Mouse (Mus musculus): ENCODE measurements around the gene Zfyve21.

DNA sequence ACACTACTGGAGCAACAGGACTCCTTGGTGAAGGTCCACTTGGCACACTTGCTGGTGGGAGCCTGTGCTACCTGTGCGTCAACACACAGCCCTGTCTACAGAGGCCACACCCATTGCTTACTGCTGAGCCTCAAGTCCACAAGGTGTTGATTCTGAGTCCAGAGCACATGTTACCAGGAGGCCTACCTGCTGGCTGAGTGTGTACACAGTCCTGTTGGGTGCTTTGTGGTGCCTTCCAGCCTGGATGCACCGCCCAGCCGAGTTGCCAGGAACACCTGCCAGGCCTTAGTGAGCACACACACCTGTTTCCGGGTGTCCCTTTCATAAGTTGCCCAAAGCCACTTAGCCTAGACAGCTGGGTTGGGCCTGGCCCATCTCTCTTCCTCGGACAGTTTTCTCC lies 10.4 kb upstream of the Zfyve21 start:
- TF ChIP-seq POLR2A (IDR thresholded peaks at IDR 0.05; ENCODE audit: extremely low read depth, insufficient read depth, low read length) (no peak), CTCF (IDR thresholded peaks at IDR 0.05; ENCODE audit: low read depth, low read length) (no peak)

All from liver, adult 2 months (tissue).